Mouse (Mus musculus): ENCODE measurements around the gene E2f6.

E2f6 gene

GRCm38 (mm10) chr12:16800259-16800958 lies 10.4 kb upstream of the E2f6 start, which contains the start of gene Greb1:
Gene Greb1 (minus strand): TSS chr12:16800886.
- no peak for DNase-seq (ENCODE audit: low read depth, low spot score)

DNA sequence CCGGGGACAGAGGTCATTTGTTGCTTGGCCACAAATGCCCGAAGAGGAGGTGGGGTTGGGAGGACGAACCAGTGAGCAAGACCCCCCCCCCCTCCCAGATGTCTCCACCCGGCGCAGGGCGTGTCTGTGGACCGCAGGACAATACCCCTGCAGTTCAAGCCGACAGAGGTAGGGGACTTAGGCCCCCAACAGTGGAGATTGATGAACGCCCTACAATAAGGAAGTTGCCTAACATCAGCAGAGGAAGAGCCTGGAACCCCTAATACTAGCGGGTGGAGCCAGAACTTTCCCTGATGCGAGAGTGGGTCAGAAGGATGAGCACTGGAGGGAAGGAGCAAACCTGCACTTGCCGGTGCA lies 9.8 kb upstream of the E2f6 start:
- DNase-seq (ENCODE audit: low read depth, low spot score): no peak

- no peak for DNase-seq (ENCODE audit: low read depth, low spot score)
Measured at GRCm38 (mm10) chr12:16803237-16803955, 7.4 kb upstream of the E2f6 start.

- DNase-seq (ENCODE audit: low read depth, low spot score): no peak
Measured at GRCm38 (mm10) chr12:16803956-16804430, 6.8 kb upstream of the E2f6 start.

- peak; percentile 16 for DNase-seq (ENCODE audit: low read depth, low spot score)
Measured at GRCm38 (mm10) chr12:16805511-16805910, 5.3 kb upstream of the E2f6 start.

DNA sequence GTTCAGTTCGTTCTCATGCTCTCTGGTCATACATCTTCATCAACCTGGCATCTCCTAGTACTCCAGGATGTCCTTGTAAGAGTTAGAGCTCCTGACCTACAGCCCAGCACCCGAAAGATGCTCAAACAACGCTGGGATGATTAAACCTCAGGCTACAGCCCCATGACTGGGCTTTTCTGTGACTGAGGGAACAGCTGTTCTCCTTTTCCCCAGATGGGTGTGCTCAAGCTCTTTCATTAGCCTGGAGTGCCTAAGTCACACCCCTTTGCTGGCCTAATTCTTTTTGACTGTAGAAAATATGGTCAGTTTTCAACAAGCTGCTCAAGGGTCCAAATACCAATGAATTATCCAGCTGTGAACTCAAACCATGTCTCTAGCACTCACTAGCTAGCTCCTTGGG lies 2.7 kb upstream of the E2f6 start:
- no peak for DNase-seq (ENCODE audit: low read depth, low spot score)

GRCm38 (mm10) chr12:16811477-16811876 lies 714 bp downstream of the E2f6 start:
- DNase-seq (ENCODE audit: low read depth, low spot score): no peak

DNA sequence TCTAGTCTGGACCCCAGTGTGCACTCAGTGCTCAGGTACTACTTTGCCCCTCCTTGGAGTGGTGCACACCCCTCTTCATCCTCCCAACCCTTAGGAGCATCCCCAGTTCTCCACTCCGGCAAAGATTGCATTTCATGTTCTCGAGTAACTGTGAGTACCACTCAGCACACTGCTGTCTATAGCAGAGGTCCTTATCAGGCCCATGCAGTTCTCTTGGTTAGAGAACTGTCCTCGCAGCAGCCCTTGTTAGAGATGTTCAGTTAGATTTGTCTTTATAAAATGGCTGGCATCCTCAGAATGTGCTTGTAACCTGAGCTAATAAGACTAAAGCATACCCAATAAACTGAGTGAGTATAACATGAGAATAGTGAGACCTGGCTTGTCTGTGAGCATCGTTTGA lies 6.4 kb downstream of the E2f6 start:
- no peak for DNase-seq (ENCODE audit: low read depth, low spot score)

GRCm38 (mm10) chr12:16818513-16818912 lies 7.8 kb downstream of the E2f6 start:
- no peak for DNase-seq (ENCODE audit: low read depth, low spot score)

DNA sequence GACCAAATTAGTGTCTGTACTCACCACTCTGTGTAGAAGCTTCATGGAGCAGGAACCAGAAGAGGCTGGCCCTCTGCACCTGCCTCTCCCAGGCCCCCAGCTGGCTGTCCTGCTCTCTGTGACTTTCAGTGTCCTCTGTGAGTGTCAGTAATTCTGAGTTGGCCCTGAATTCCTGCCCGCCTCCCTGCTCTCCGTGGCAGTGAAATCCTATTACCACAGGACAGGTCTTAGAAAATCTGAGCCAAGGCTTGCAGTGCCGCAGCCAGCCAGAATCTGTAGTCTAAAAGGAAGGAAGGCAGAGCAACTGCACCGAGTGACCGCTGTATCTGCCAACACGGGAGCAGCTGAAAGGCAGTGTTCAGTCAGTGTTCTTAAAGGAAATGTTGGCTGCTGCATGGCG lies 10.0 kb downstream of the E2f6 start:
- no peak for DNase-seq (ENCODE audit: low read depth, low spot score)

GRCm38 (mm10) chr12:16822181-16822734 lies 11.5 kb downstream of the E2f6 start:
- no peak for DNase-seq (ENCODE audit: low read depth, low spot score)

DNA sequence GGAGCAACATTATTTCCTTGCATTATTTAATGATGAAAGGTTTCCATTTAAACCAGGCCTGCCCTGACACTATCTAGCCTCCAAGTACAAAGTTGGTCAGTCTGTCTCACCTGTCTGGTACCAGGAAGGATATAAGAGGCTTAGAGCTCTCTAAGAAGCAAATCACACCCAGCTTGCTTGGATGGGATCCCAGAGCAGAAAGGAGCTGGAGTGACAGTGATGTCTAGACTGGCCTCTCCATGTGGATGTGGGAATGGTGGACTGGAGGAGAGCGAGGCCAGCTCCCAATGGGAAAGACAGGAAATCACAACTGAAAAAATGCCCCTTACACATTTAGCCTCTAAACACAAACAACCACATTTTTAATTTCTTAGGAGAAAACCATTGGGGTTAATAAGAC lies 12.9 kb downstream of the E2f6 start:
- DNase-seq (ENCODE audit: low read depth, low spot score): no peak

DNA sequence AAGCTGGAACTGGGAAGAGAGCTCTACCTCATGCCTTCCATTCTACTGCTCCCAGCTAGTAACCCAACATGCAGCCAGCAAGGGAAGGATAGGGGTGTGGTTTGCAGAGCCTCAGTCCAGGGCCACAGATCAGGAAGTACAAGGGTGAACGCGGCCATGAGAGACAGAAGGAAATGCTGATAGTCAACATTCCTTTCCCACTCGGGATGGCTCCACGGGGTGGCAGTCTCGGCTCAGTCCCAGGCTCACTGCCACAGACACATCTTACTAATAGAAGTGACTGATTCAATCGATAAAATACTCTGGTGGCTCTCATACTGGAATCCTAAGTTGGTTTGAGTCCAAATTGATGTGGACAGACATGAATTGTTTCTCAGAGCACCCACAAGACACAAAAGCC lies 17.7 kb downstream of the E2f6 start:
- DNase-seq (ENCODE audit: low read depth, low spot score): no peak

GRCm38 (mm10) chr12:16829785-16830184 lies 19.0 kb downstream of the E2f6 start:
- no peak for DNase-seq (ENCODE audit: low read depth, low spot score)

GRCm38 (mm10) chr12:16831071-16831470 lies 20.3 kb downstream of the E2f6 start:
- DNase-seq (ENCODE audit: low read depth, low spot score): no peak

DNA sequence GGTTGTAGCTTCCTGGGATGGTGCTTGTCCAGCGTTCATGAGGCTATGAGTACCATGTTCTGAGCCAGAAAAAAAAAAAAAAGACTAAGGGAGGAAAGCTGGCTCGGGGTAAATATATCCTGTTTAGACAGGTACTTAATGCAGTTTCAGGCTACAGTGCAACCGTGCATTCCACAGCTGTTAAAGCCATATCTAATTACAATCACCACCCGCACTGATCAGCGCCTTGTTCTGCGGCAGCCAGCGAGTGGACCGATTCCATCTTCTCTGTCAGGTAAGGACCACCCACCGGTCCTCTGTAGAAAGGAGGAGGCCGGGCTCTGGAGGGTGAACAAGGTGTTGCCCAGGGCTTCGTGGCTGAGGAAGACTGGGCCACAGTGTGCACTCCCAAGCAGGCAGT lies 23.9 kb downstream of the E2f6 start:
- no peak for DNase-seq (ENCODE audit: low read depth, low spot score)

GRCm38 (mm10) chr12:16836188-16836587 lies 25.4 kb downstream of the E2f6 start:
- DNase-seq (ENCODE audit: low read depth, low spot score): no peak

GRCm38 (mm10) chr12:16837766-16838165 lies 27.0 kb downstream of the E2f6 start:
- no peak for DNase-seq (ENCODE audit: low read depth, low spot score)

- no peak for DNase-seq (ENCODE audit: low read depth, low spot score)
Measured at GRCm38 (mm10) chr12:16840842-16841782, 30.3 kb downstream of the E2f6 start.

- no peak for DNase-seq (ENCODE audit: low read depth, low spot score)
Measured at GRCm38 (mm10) chr12:16844623-16845592, 34.1 kb downstream of the E2f6 start.

Data from c-Kit-negative CD71-positive TER-119-positive erythroid progenitor cells, embryonic 14.5 days (primary cell).